Mouse (Mus musculus): ENCODE measurements around the gene Mfap3. TPM values are rescaled to one million over a fixed set of nuclear protein-coding genes. Genes with fewer than 3 reads are reported as not detected.

Gene Mfap3
- polyA plus RNA-seq, 1 experiment from 2014 or later, result 39.0 TPM

DNA sequence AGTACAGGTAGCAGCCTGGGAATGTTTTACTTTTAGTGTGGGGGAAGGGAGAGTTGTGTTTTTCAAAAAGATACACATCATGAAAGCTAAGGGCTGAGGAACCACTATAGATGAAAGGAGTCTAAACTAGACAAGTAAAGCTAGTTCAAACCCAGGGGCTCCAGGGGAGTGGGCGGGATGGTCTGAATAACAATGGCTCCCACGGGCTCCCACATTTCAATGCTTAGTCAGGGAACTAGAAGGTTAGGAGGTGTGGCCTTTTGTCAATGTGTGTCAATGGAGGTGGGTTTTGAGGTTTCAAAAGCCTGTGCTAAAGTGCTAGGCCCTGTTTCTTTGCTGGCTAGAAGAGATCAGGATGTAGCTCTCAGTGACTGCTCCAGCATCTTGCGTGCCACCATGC, 20.8 kb upstream of the Mfap3 start:
- H3K4me2 ChIP-seq (ENCODE audit: low read depth, low read length), result no peak overlapping the region
- H3K9ac ChIP-seq (ENCODE audit: low read length), result no peak overlapping the region
- no peak overlapping the region for H3K27ac ChIP-seq (ENCODE audit: low read length)
- H3K9me3 ChIP-seq (replicated peaks; ENCODE audit: control insufficient read depth, low read length), result no peaks in the 10 kb centered on the region
- H3K36me3 ChIP-seq (ENCODE audit: control insufficient read depth, insufficient read depth, low read length), result peaks cover 36% of the 10 kb centered on the region
- no peak for ATAC-seq (ENCODE audit: insufficient read depth, low FRiP score)
- H3K4me3 ChIP-seq (replicated peaks; ENCODE audit: low read length), result no peak overlapping the region
- H3K27me3 ChIP-seq (ENCODE audit: control insufficient read depth, insufficient read depth, low read length), result no peaks in the 10 kb centered on the region
- peaks cover 5% of the 10 kb centered on the region for H3K4me1 ChIP-seq (ENCODE audit: control insufficient read depth, insufficient read depth, low read length)
- WGBS, result 78% methylated on average over 3 of the region's 3 CpGs

DNA sequence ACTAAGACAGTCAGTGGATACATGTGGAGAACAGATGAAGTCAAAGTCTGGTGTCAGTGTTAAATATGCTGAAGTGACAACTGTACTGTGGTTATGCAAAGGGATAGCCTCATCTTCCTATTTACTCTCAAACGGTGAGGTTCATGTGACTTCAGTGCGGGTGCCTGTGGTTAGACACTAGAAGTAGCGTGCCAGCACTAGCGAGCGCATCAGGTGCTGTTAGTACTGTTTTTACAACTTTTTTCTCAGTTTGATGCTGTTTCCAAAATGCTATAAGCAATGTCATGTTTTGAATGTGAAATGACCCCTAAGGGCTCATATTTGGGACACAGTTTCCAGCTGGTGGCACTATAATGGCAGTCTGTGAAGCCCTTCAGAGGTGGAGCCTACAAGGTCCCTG, 20.2 kb upstream of the Mfap3 start:
- Histone ChIP-seq H3K4me1 (ENCODE audit: control insufficient read depth, insufficient read depth, low read length) (peaks cover 5% of the 10 kb centered on the region), H3K9ac (ENCODE audit: low read length) (no peak overlapping the region), H3K9me3 (replicated peaks; ENCODE audit: control insufficient read depth, low read length) (no peaks in the 10 kb centered on the region), H3K4me2 (ENCODE audit: low read depth, low read length) (no peak overlapping the region), H3K27ac (ENCODE audit: low read length) (no peak overlapping the region), H3K36me3 (ENCODE audit: control insufficient read depth, insufficient read depth, low read length) (peaks cover 36% of the 10 kb centered on the region), H3K4me3 (replicated peaks; ENCODE audit: low read length) (no peak overlapping the region), H3K27me3 (ENCODE audit: control insufficient read depth, insufficient read depth, low read length) (no peaks in the 10 kb centered on the region)
- no peak for ATAC-seq (ENCODE audit: insufficient read depth, low FRiP score)
- WGBS, result 92% methylated on average over 5 of the region's 5 CpGs

DNA sequence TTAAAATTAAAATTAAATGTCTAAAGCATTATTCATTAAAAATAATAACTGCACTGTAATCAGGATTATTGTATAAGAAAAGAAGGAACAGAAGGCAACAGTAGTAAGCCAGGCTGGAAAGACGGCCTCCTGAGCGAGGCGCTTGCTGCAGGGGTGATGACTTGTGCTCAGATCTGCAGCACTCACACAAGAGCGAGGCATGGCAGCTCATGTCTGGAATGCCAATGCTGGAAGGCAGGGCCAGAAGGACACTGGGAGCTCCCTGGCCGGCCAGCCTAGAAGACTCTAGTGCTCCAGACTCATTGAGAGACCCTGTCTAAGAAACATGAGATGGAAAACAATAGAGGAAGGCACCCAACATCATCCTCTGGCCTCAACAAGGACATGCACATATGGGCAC, 15.3 kb upstream of the Mfap3 start:
- Histone ChIP-seq H3K4me2 (ENCODE audit: low read depth, low read length) (no peak overlapping the region), H3K36me3 (ENCODE audit: control insufficient read depth, insufficient read depth, low read length) (peaks cover 26% of the 10 kb centered on the region)
- WGBS, result 90% methylated on average over 5 of the region's 5 CpGs

DNA sequence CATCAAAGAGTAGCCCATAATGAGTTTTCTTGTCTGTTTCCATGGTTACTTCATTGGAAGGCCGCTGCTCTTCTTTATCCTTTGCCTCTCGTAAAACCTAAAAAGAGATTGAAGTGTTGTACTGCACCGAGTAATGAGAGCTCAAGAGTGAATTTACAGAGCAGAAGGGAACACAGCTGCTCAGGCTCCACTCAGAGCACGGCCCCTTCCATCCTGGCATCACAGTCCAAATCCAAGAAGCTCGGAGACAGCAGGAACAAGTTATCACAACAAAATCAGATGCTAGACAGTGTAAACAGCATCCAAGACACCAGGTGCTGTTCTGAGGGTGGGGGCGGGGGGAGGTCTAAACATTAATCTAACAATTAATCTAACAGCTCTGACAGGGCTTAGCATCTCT, 11.6 kb upstream of the Mfap3 start:
- Histone ChIP-seq H3K27ac (ENCODE audit: low read length) (no peak overlapping the region), H3K4me2 (ENCODE audit: low read depth, low read length) (no peak overlapping the region), H3K9me3 (replicated peaks; ENCODE audit: control insufficient read depth, low read length) (no peaks in the 10 kb centered on the region), H3K4me1 (ENCODE audit: control insufficient read depth, insufficient read depth, low read length) (no peaks in the 10 kb centered on the region), H3K4me3 (replicated peaks; ENCODE audit: low read length) (no peak overlapping the region), H3K27me3 (ENCODE audit: control insufficient read depth, insufficient read depth, low read length) (no peaks in the 10 kb centered on the region), H3K36me3 (ENCODE audit: control insufficient read depth, insufficient read depth, low read length) (peaks cover 10% of the 10 kb centered on the region), H3K9ac (ENCODE audit: low read length) (no peak overlapping the region)
- ATAC-seq (ENCODE audit: insufficient read depth, low FRiP score), result no peak
- WGBS, result 61% methylated on average over 6 of the region's 6 CpGs

More for the DNA sequence above, 15.3 kb upstream of the Mfap3 start:
- H3K9me3 ChIP-seq (replicated peaks; ENCODE audit: control insufficient read depth, low read length), result no peaks in the 10 kb centered on the region
- H3K4me1 ChIP-seq (ENCODE audit: control insufficient read depth, insufficient read depth, low read length), result no peaks in the 10 kb centered on the region
- no peak overlapping the region for H3K27ac ChIP-seq (ENCODE audit: low read length)
- no peak overlapping the region for H3K4me3 ChIP-seq (replicated peaks; ENCODE audit: low read length)
- H3K9ac ChIP-seq (ENCODE audit: low read length), result no peak overlapping the region
- ATAC-seq (ENCODE audit: insufficient read depth, low FRiP score), result no peak
- no peaks in the 10 kb centered on the region for H3K27me3 ChIP-seq (ENCODE audit: control insufficient read depth, insufficient read depth, low read length)

DNA sequence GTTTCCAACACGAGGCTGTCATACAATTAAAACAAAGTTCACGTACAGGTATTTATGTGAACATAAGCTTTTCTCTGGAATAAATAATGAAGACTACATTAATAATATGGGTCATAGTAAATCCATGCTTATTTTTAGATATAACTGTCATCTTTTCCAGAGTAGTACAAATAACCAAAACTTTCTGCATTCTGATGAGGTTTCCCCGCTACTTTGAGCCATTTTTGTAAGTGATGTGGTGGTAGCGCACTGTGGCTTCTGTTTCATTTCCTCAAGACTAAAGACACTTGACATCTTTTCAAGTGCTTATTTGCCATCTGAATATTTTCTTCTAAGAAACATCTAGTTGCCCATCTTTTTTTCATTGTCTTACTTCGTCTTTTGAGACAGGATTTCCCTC, 3.2 kb upstream of the Mfap3 start:
- Histone ChIP-seq H3K27me3 (ENCODE audit: control insufficient read depth, insufficient read depth, low read length) (no peaks in the 10 kb centered on the region), H3K9me3 (replicated peaks; ENCODE audit: control insufficient read depth, low read length) (no peaks in the 10 kb centered on the region), H3K4me3 (replicated peaks; ENCODE audit: low read length) (no peak overlapping the region), H3K9ac (ENCODE audit: low read length) (no peak overlapping the region), H3K4me2 (ENCODE audit: low read depth, low read length) (no peak overlapping the region), H3K36me3 (ENCODE audit: control insufficient read depth, insufficient read depth, low read length) (peaks cover 4% of the 10 kb centered on the region; the same call in 1 of the 2 replicates), H3K27ac (ENCODE audit: low read length) (no peak overlapping the region), H3K4me1 (ENCODE audit: control insufficient read depth, insufficient read depth, low read length) (peaks cover 12% of the 10 kb centered on the region)
- ATAC-seq (ENCODE audit: insufficient read depth, low FRiP score), result no peak
- WGBS, result 85% methylated on average over 5 of the region's 5 CpGs

DNA sequence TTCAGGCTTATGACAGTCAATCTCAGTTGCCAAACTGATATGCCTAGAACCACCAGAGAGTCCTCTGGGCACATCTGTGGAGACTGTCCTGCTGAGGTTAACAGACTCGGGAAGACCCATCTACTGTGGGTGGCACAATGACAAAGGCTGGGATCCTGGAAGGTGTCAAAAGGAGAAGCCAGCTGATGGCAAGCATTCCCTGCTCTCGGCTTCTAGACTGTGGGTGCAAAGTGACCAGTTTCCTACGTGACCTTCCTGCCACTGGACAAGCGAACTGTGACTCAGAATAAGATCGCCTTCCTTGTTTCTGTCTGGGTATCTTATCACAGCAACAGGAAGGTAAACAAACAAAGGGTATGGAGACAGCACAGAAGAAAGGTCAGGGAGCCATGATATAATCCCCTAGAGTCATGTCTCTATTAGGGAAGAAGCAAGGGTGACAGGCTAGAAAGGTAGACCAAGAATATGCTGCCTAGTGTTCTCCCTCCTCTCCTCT, 1.5 kb upstream of the Mfap3 start:
- Histone ChIP-seq H3K36me3 (ENCODE audit: control insufficient read depth, insufficient read depth, low read length) (0 out of 2 replicates have a peak, but pooled peaks cover 4% of the 10 kb centered on the region), H3K4me2 (ENCODE audit: low read depth, low read length) (peak overlapping the region; percentile 69), H3K9me3 (replicated peaks; ENCODE audit: control insufficient read depth, low read length) (no peaks in the 10 kb centered on the region), H3K9ac (ENCODE audit: low read length) (no peak overlapping the region), H3K27ac (ENCODE audit: low read length) (no peak overlapping the region), H3K4me3 (replicated peaks; ENCODE audit: low read length) (no peak overlapping the region), H3K4me1 (ENCODE audit: control insufficient read depth, insufficient read depth, low read length) (peaks cover 12% of the 10 kb centered on the region), H3K27me3 (ENCODE audit: control insufficient read depth, insufficient read depth, low read length) (no peaks in the 10 kb centered on the region)
- 36% methylated on average over 5 of the region's 5 CpGs for WGBS
- ATAC-seq (ENCODE audit: insufficient read depth, low FRiP score), result no peak

DNA sequence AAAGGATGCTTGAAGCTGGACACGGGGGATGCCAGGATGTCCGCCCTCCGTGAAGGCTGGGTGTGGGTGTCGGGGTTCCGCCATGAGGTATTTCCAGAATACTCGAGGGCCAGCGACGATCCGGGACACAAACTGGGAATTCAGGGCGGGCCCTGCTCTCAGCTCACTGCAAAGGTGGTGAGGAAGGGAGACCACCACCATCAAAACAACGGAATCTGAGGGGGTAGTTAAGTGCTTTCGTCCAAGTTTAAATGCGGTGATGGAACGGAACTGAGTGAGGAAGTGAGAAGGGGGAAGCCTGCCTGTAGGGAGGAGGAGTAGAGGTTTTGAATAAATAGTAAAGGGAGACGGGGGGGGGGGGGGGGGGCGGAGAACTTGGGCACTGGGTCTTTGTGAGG, 286 bp downstream of the Mfap3 start:
- H3K4me3 ChIP-seq (replicated peaks; ENCODE audit: low read length), result peak overlapping the region; percentile 97
- peak overlapping the region; percentile 93 for H3K9ac ChIP-seq (ENCODE audit: low read length)
- peaks cover 12% of the 10 kb centered on the region for H3K4me1 ChIP-seq (ENCODE audit: control insufficient read depth, insufficient read depth, low read length)
- no peaks in the 10 kb centered on the region for H3K27me3 ChIP-seq (ENCODE audit: control insufficient read depth, insufficient read depth, low read length)
- H3K36me3 ChIP-seq (ENCODE audit: control insufficient read depth, insufficient read depth, low read length), result no peaks in the 10 kb centered on the region
- H3K27ac ChIP-seq (ENCODE audit: low read length), result peak overlapping the region; percentile 91
- no peaks in the 10 kb centered on the region for H3K9me3 ChIP-seq (replicated peaks; ENCODE audit: control insufficient read depth, low read length)
- peak overlapping the region; percentile 79 for H3K4me2 ChIP-seq (ENCODE audit: low read depth, low read length)
- ATAC-seq (ENCODE audit: insufficient read depth, low FRiP score), result peak; percentile 21; the same call in 1 of the 2 replicates
- 0% methylated on average over 16 of the region's 16 CpGs for WGBS

DNA sequence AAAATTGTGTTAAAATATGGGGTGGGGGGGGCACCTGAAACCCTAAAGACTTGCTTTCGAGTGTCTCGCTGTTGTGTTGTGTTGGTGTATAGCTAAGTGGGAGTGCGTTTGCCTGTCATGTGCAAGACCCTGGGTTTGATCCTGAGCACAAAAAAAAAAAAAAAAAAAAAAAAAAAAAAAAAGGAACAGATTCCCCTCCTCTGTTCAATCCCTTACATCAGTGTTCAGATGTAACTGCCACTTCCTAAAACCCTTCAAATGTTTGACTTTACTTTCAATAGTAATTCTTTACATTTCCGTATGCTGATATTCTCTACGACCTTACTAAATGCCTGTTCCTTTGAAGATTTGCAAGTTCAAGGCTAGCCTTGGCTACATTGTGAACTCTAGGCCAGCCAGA, 840 bp downstream of the Mfap3 start:
- no peaks in the 10 kb centered on the region for H3K9me3 ChIP-seq (replicated peaks; ENCODE audit: control insufficient read depth, low read length)
- peak overlapping the region; percentile 79 for H3K4me2 ChIP-seq (ENCODE audit: low read depth, low read length)
- no peak for ATAC-seq (ENCODE audit: insufficient read depth, low FRiP score)
- H3K4me3 ChIP-seq (replicated peaks; ENCODE audit: low read length), result peak overlapping the region; percentile 97
- H3K27ac ChIP-seq (ENCODE audit: low read length), result no peak overlapping the region
- peak overlapping the region; percentile 93 for H3K9ac ChIP-seq (ENCODE audit: low read length)
- H3K4me1 ChIP-seq (ENCODE audit: control insufficient read depth, insufficient read depth, low read length), result peaks cover 12% of the 10 kb centered on the region
- H3K27me3 ChIP-seq (ENCODE audit: control insufficient read depth, insufficient read depth, low read length), result no peaks in the 10 kb centered on the region
- 73% methylated on average over 5 of the region's 5 CpGs for WGBS
- H3K36me3 ChIP-seq (ENCODE audit: control insufficient read depth, insufficient read depth, low read length), result no peaks in the 10 kb centered on the region

DNA sequence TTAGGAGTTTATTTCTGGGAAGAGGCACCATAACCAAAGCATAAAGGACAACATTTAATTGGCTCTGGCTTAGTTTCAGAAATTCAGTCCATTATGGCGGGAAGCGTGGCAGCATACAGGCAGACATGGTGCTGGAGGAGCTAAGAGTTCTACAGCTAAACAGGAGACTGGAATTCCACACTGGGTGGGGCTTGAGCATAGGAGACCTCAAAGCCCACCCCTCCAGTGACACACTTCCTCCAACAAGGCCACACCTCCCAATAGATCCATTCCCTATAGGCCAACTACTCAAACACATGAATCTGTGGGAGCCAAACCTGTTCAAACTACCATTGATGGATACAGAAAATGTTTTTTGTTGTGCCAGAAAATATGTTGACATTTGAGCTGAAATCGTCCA, 2.7 kb downstream of the Mfap3 start:
- 98% methylated on average over 3 of the region's 3 CpGs for WGBS
- Histone ChIP-seq H3K27me3 (ENCODE audit: control insufficient read depth, insufficient read depth, low read length) (no peaks in the 10 kb centered on the region), H3K9ac (ENCODE audit: low read length) (no peak overlapping the region), H3K27ac (ENCODE audit: low read length) (no peak overlapping the region), H3K4me2 (ENCODE audit: low read depth, low read length) (no peak overlapping the region), H3K4me3 (replicated peaks; ENCODE audit: low read length) (no peak overlapping the region), H3K4me1 (ENCODE audit: control insufficient read depth, insufficient read depth, low read length) (peaks cover 12% of the 10 kb centered on the region), H3K36me3 (ENCODE audit: control insufficient read depth, insufficient read depth, low read length) (no peaks in the 10 kb centered on the region), H3K9me3 (replicated peaks; ENCODE audit: control insufficient read depth, low read length) (no peaks in the 10 kb centered on the region)
- ATAC-seq (ENCODE audit: insufficient read depth, low FRiP score), result no peak

DNA sequence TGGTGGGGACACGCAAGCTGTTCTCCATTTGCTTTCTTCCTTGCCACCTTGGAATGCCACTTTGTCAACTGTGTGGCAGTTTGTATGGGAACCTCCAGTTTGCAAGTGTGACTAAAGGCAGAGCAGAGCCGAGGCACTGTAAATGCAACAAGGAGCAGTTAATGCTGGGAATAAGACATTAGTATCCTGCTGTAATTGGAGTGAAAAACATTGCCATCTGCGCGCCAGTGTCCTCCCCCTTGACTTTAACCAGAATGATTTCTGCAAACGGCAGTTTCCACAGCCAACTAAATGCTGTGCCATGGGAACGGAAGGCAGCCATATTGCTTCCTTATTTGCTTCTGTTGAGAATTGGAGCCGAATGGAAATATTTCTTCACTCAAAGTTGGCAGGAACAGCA, 3.6 kb downstream of the Mfap3 start:
- Histone ChIP-seq H3K36me3 (ENCODE audit: control insufficient read depth, insufficient read depth, low read length) (no peaks in the 10 kb centered on the region), H3K9me3 (replicated peaks; ENCODE audit: control insufficient read depth, low read length) (no peaks in the 10 kb centered on the region), H3K27me3 (ENCODE audit: control insufficient read depth, insufficient read depth, low read length) (no peaks in the 10 kb centered on the region), H3K27ac (ENCODE audit: low read length) (no peak overlapping the region), H3K4me3 (replicated peaks; ENCODE audit: low read length) (no peak overlapping the region), H3K4me2 (ENCODE audit: low read depth, low read length) (no peak overlapping the region), H3K9ac (ENCODE audit: low read length) (no peak overlapping the region), H3K4me1 (ENCODE audit: control insufficient read depth, insufficient read depth, low read length) (peaks cover 9% of the 10 kb centered on the region)
- WGBS, result 84% methylated on average over 7 of the region's 7 CpGs
- no peak for ATAC-seq (ENCODE audit: insufficient read depth, low FRiP score)
